In genomic region chr2:9078158-9078557, GRCm38 (mm10) we compare ENCODE assay signal across 31 mouse cellular contexts.
DNase-seq lines count a peak whose midpoint lies in the region; ATAC-seq and TF ChIP-seq lines count a peak whose summit lies in the region.
"Had no signal": no experiment of that assay in that cellular context is flagged by ENCODE, and none has a peak within 500 bp of the region (broad histone marks: within the 10 kb centered on the region; RNA-seq: fewer than 3 reads in every experiment).

No protein-coding gene starts in this region.

- H3K9me3 ChIP-seq in embryonic facial prominence, embryonic 14.5 days (ENCODE audit: control insufficient read depth, low read length), result no peaks in the 10 kb centered on the region
- H3K9me3 ChIP-seq in embryonic facial prominence, embryonic 10.5 days, result no peaks in the 10 kb centered on the region
- H3K9me3 ChIP-seq in kidney, postnatal 0 days (replicated peaks; ENCODE audit: low read length), result no peaks in the 10 kb centered on the region
- H3K9me3 ChIP-seq in lung, postnatal 0 days (ENCODE audit: low read length), result no peaks in the 10 kb centered on the region
- H3K9me3 ChIP-seq: embryonic facial prominence, embryonic 15.5 days; forebrain, embryonic 15.5 days; hindbrain, embryonic 15.5 days; liver, embryonic 12.5 days; neural tube, embryonic 15.5 days had no signal

- H3K36me3 ChIP-seq in embryonic facial prominence, embryonic 14.5 days (ENCODE audit: control insufficient read depth, insufficient read depth, low read length), result no peaks in the 10 kb centered on the region
- no peaks in the 10 kb centered on the region for H3K36me3 ChIP-seq in embryonic facial prominence, embryonic 10.5 days (replicated peaks)
- H3K36me3 ChIP-seq in kidney, postnatal 0 days (ENCODE audit: insufficient read depth, low read length), result no peaks in the 10 kb centered on the region
- no peaks in the 10 kb centered on the region for H3K36me3 ChIP-seq in kidney, adult 2 months (ENCODE audit: control insufficient read depth, insufficient read depth, low read length)
- no peaks in the 10 kb centered on the region for H3K36me3 ChIP-seq in lung, postnatal 0 days (ENCODE audit: insufficient read depth, low read length)
- H3K36me3 ChIP-seq: embryonic facial prominence, embryonic 15.5 days; forebrain, embryonic 15.5 days; hindbrain, embryonic 15.5 days; liver, embryonic 12.5 days; neural tube, embryonic 15.5 days had no signal

- H3K4me1 ChIP-seq in embryonic facial prominence, embryonic 14.5 days (ENCODE audit: control insufficient read depth, insufficient read depth, low read length), result no peaks in the 10 kb centered on the region
- no peaks in the 10 kb centered on the region for H3K4me1 ChIP-seq in embryonic facial prominence, embryonic 10.5 days
- no peaks in the 10 kb centered on the region for H3K4me1 ChIP-seq in kidney, postnatal 0 days (replicated peaks; ENCODE audit: insufficient read depth, low read length)
- H3K4me1 ChIP-seq in kidney, adult 2 months (ENCODE audit: control insufficient read depth, insufficient read depth, low read length), result no peaks in the 10 kb centered on the region
- no peaks in the 10 kb centered on the region for H3K4me1 ChIP-seq in lung, postnatal 0 days (ENCODE audit: insufficient read depth, low read depth, low read length)
- H3K4me1 ChIP-seq: liver, embryonic 12.5 days; neural tube, embryonic 15.5 days had no signal

- H3K27me3 ChIP-seq in embryonic facial prominence, embryonic 14.5 days (replicated peaks; ENCODE audit: control insufficient read depth, insufficient read depth, low read length), result no peaks in the 10 kb centered on the region
- H3K27me3 ChIP-seq in embryonic facial prominence, embryonic 10.5 days (replicated peaks; ENCODE audit: low read depth, poor library complexity, severe bottlenecking), result no peaks in the 10 kb centered on the region
- H3K27me3 ChIP-seq in kidney, postnatal 0 days (ENCODE audit: insufficient read depth, low read length), result no peaks in the 10 kb centered on the region
- no peaks in the 10 kb centered on the region for H3K27me3 ChIP-seq in kidney, adult 2 months (replicated peaks; ENCODE audit: control insufficient read depth, insufficient read depth, low read length)
- no peaks in the 10 kb centered on the region for H3K27me3 ChIP-seq in lung, postnatal 0 days (replicated peaks; ENCODE audit: insufficient read depth, low read length)
- H3K27me3 ChIP-seq: embryonic facial prominence, embryonic 15.5 days; forebrain, embryonic 15.5 days; hindbrain, embryonic 15.5 days; liver, embryonic 12.5 days; neural tube, embryonic 15.5 days had no signal

- H3K9ac ChIP-seq in embryonic facial prominence, embryonic 14.5 days (ENCODE audit: low read depth, low read length), result no peak overlapping the region
- H3K9ac ChIP-seq in kidney, postnatal 0 days (ENCODE audit: low read depth, low read length), result no peak overlapping the region
- H3K9ac ChIP-seq in lung, postnatal 0 days (replicated peaks; ENCODE audit: low read depth), result no peak overlapping the region
- H3K9ac ChIP-seq: embryonic facial prominence, embryonic 15.5 days; forebrain, embryonic 15.5 days; hindbrain, embryonic 15.5 days; liver, embryonic 12.5 days; liver, postnatal 0 days; neural tube, embryonic 15.5 days had no signal

- WGBS in embryonic facial prominence, embryonic 14.5 days, result 76% methylated on average over 4 of the region's 4 CpGs
- 86% methylated on average over 4 of the region's 4 CpGs for WGBS in embryonic facial prominence, embryonic 10.5 days
- 66% methylated on average over 4 of the region's 4 CpGs for whole genome bisulfite sequencing in kidney, postnatal 0 days
- WGBS in kidney, adult 2 months, result 74% methylated on average over 4 of the region's 4 CpGs
- WGBS in lung, postnatal 0 days, result 67% methylated on average over 4 of the region's 4 CpGs

- H3K4me2 ChIP-seq in embryonic facial prominence, embryonic 14.5 days (ENCODE audit: low read depth, low read length), result no peak overlapping the region
- no peak overlapping the region for H3K4me2 ChIP-seq in kidney, postnatal 0 days (ENCODE audit: low read length)
- no peak overlapping the region for H3K4me2 ChIP-seq in lung, postnatal 0 days (replicated peaks; ENCODE audit: low read depth, low read length)
- H3K4me2 ChIP-seq: embryonic facial prominence, embryonic 15.5 days; forebrain, embryonic 15.5 days; heart, embryonic 11.5 days; hindbrain, embryonic 15.5 days; liver, embryonic 12.5 days; midbrain, embryonic 11.5 days; neural tube, embryonic 15.5 days had no signal

- H3K27ac ChIP-seq in embryonic facial prominence, embryonic 14.5 days (replicated peaks; ENCODE audit: low read depth, low read length), result no peak overlapping the region
- H3K27ac ChIP-seq in embryonic facial prominence, embryonic 10.5 days (replicated peaks), result no peak overlapping the region
- no peak overlapping the region for H3K27ac ChIP-seq in kidney, postnatal 0 days
- no peak overlapping the region for H3K27ac ChIP-seq in kidney, adult 2 months (ENCODE audit: insufficient read depth, low read depth, low read length)
- H3K27ac ChIP-seq in lung, postnatal 0 days (ENCODE audit: low read length), result no peak overlapping the region
- H3K27ac ChIP-seq: embryonic facial prominence, embryonic 15.5 days; forebrain, embryonic 15.5 days; gastrocnemius, adult 2 months; hindbrain, embryonic 15.5 days; liver, embryonic 12.5 days; neural tube, embryonic 15.5 days had no signal

- peak; percentile 6 for DNase-seq in embryonic facial prominence, embryonic 14.5 days (ENCODE audit: low spot score)
- no peak for DNase-seq in embryonic facial prominence, embryonic 10.5 days (ENCODE audit: low spot score)
- peak; percentile 49 for DNase-seq in kidney, postnatal 0 days (ENCODE audit: low spot score)
- no peak for DNase-seq in kidney, adult 2 months
- peak; percentile 7 for DNase-seq in lung, postnatal 0 days (ENCODE audit: low spot score)
- DNase-seq in lung, postnatal 4 days, result no peak
- DNase-seq in brain, embryonic 14.5 days (ENCODE audit: low read depth), result peak; percentile 29
- no peak for DNase-seq in right cerebral cortex, postnatal 25 days
- DNase-seq: adrenal gland, adult 2 months; adrenal gland, postnatal 36 days; cerebellum, adult 8-10 months; gastrocnemius, adult 2 months; gastrocnemius, postnatal 36 days; heart, adult 18-20 months; heart, postnatal 36 days; kidney, adult 18-20 months; kidney, postnatal 4 days; liver, postnatal 0 days; lung, postnatal 10 days; retina, postnatal 1 day; spleen, adult 18-20 months; thymus, adult 18-20 months; thymus, postnatal 25 days had no signal

- TF ChIP-seq POLR2A in kidney, adult 2 months (IDR thresholded peaks at IDR 0.05; ENCODE audit: low read depth, low read length), result no peak
- TF ChIP-seq POLR2A in brain, embryonic 14.5 days (IDR thresholded peaks at IDR 0.05; ENCODE audit: borderline replicate concordance, extremely low read depth, insufficient read depth, insufficient read length, poor library complexity, severe bottlenecking), result no peak

- TF ChIP-seq CTCF in kidney, postnatal 0 days (IDR thresholded peaks at IDR 0.05; ENCODE audit: low read depth), result peak; percentile 47
- no peak for TF ChIP-seq CTCF in kidney, adult 2 months (conservative IDR thresholded peaks at IDR 0.05; ENCODE audit: insufficient read depth, insufficient read length, low read depth, low read length)
- no peak for TF ChIP-seq CTCF in lung, postnatal 0 days (IDR thresholded peaks at IDR 0.05)
- no peak for TF ChIP-seq CTCF in brain, embryonic 14.5 days (IDR thresholded peaks at IDR 0.05; ENCODE audit: borderline replicate concordance, extremely low read depth, insufficient read depth, insufficient read length)

- no peak for ATAC-seq in embryonic facial prominence, embryonic 14.5 days (ENCODE audit: low read depth)
- no peak for ATAC-seq in kidney, postnatal 0 days (replicated peaks; ENCODE audit: low FRiP score, low read depth)
- no peak for ATAC-seq in lung, postnatal 0 days
- ATAC-seq: CD4-positive, CD25-positive, alpha-beta regulatory T cell, adult 4 months; forebrain, embryonic 15.5 days; liver, embryonic 12.5 days; liver, postnatal 0 days had no signal

- TF ChIP-seq EP300 in lung, postnatal 0 days (IDR thresholded peaks at IDR 0.05), result no peak

- no peak overlapping the region for H3K4me3 ChIP-seq in embryonic facial prominence, embryonic 14.5 days (ENCODE audit: low read depth, low read length)
- H3K4me3 ChIP-seq in embryonic facial prominence, embryonic 10.5 days, result no peak overlapping the region
- H3K4me3 ChIP-seq in kidney, postnatal 0 days (replicated peaks; ENCODE audit: low read depth, low read length), result no peak overlapping the region
- no peak overlapping the region for H3K4me3 ChIP-seq in kidney, adult 2 months (ENCODE audit: insufficient read depth, low read depth, low read length)
- no peak overlapping the region for H3K4me3 ChIP-seq in lung, postnatal 0 days (ENCODE audit: low read depth, low read length)
- H3K4me3 ChIP-seq: embryonic facial prominence, embryonic 15.5 days; forebrain, embryonic 15.5 days; gastrocnemius, adult 2 months; hindbrain, embryonic 15.5 days; liver, embryonic 12.5 days; neural tube, embryonic 15.5 days had no signal

Comparison
In these comparisons a context has a peak if more than half of its experiments do, and no peak if none do; other contexts are left out.
1. DNase-seq: peak in embryonic facial prominence, embryonic 14.5 days (single experiment), kidney, postnatal 0 days (single experiment), lung, postnatal 0 days (single experiment) and brain, embryonic 14.5 days (single experiment); none in embryonic facial prominence, embryonic 10.5 days (single experiment), kidney, adult 2 months (single experiment), lung, postnatal 4 days (0 of 2) and right cerebral cortex, postnatal 25 days (single experiment).